Mouse (Mus musculus): Measurements from ENCODE around the gene Slfn5. TPM values are rescaled to one million over a fixed set of nuclear protein-coding genes. Genes with fewer than 3 reads are reported as not detected.
"Not testable (repeated sequence)": the region's sequence is repeated elsewhere in the genome, so short reads cannot be mapped to it uniquely, and the experiment has no call there.

The Slfn5 gene
- polyA plus RNA-seq, 1 experiment from 2014 or later, result 2.6 TPM

GRCm38 (mm10) chr11:82908608-82908989 lies 42.5 kb upstream of the Slfn5 start:
- peaks cover 12% of the 10 kb centered on the region for H3K36me3 ChIP-seq (ENCODE audit: control insufficient read depth, insufficient read depth, low read length)
- peak overlapping the region; percentile 18; the same call in 1 of the 2 replicates for H3K9ac ChIP-seq (ENCODE audit: low read length)
- no peak overlapping the region for H3K4me3 ChIP-seq (ENCODE audit: low read depth, low read length)
- H3K27ac ChIP-seq (replicated peaks), result no peak overlapping the region
- ATAC-seq (ENCODE audit: low FRiP score, low TSS enrichment), result no peak
- no peaks in the 10 kb centered on the region for H3K27me3 ChIP-seq (ENCODE audit: control insufficient read depth, insufficient read depth, low read length)
- no peak for DNase-seq (ENCODE audit: low spot score)
- TF ChIP-seq CTCF (IDR thresholded peaks at IDR 0.05; ENCODE audit: low read depth), result no peak
- no peak for TF ChIP-seq EP300 (optimal IDR thresholded peaks at IDR 0.05)
- H3K4me2 ChIP-seq (replicated peaks; ENCODE audit: low read depth), result peak overlapping the region; percentile 87
- H3K9me3 ChIP-seq (ENCODE audit: control insufficient read depth, low read length), result no peaks in the 10 kb centered on the region
- peaks cover 3% of the 10 kb centered on the region for H3K4me1 ChIP-seq (replicated peaks; ENCODE audit: control insufficient read depth, insufficient read depth)
- WGBS, result 59% methylated on average over 10 of the region's 10 CpGs

DNA sequence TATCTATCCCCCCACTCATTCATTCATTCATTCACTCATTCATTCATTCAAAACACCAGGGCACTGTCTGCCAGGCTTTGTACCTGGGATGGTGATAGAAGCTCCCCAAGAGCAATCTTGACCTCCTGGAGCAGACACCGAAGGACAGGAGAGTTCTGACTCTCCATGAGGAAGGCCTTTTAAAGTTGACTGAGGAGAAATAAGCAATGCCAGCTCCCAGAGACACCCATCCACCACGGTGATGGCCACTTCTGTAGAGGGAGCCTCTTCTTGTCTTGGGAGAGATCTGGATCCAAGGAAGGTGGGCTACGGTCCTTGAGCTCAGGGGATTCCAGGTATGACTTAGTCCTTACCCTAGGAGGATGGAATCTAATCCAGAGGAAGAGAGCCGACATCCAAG lies 40.9 kb upstream of the Slfn5 start, which contains the start of gene Unc45b:
Gene Unc45b (plus strand): TSS at position 301 of the 400 bp plus-strand sequence.
- Histone ChIP-seq H3K4me2 (replicated peaks; ENCODE audit: low read depth) (no peak within 1 kb of the TSS), H3K4me3 (ENCODE audit: low read depth, low read length) (no peak within 1 kb of the TSS), H3K27ac (replicated peaks) (no peak within 1 kb of the TSS), H3K36me3 (ENCODE audit: control insufficient read depth, insufficient read depth, low read length) (no peaks in the 10 kb centered on the region; the same call in 1 of the 2 replicates), H3K27me3 (ENCODE audit: control insufficient read depth, insufficient read depth, low read length) (no peaks in the 10 kb centered on the region), H3K4me1 (replicated peaks; ENCODE audit: control insufficient read depth, insufficient read depth) (peaks cover 3% of the 10 kb centered on the region), H3K9ac (ENCODE audit: low read length) (no peak within 1 kb of the TSS), H3K9me3 (ENCODE audit: control insufficient read depth, low read length) (no peaks in the 10 kb centered on the region)
- DNase-seq (ENCODE audit: low spot score), result no peak
- no peak for ATAC-seq (ENCODE audit: low FRiP score, low TSS enrichment)
- WGBS, result 74% methylated on average over 4 of the region's 4 CpGs
- no peak for TF ChIP-seq EP300 (optimal IDR thresholded peaks at IDR 0.05)
- TF ChIP-seq CTCF (IDR thresholded peaks at IDR 0.05; ENCODE audit: low read depth), result no peak

DNA sequence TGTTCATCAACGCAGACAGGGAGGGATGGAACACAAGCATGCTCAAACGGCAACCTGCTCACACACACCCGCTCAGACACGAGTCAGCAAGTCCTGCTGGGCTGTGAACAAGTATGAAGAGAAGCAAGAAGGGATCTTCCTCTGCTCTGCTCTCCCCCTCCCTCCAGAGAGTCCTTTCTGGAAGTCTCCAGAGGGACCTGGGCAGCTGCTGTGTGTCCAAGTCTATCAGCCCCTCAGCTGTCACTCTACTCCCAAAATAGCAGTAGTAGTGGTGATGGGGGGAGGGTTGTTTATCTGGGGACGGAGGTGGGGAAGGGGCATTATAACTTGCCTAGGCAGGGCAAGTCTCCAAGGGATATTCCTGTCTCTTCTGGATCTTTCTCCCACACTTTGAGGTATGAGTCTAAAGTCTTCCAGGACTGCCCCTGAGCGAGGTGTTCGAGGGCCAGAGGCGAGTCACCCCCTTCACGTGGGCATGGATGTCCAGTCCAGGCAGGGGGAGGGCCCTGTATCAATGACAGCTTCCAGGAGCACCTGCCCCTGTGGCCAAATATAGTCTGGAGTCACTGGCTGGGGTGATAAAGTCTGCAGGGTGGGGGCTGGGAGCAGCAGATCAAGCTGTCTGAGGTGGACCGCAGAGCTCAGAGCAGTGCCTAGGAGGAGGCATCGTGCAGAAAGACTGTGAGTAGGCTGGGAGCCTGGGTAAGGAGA lies 40.3 kb upstream of the Slfn5 start:
- WGBS, result 72% methylated on average over 11 of the region's 11 CpGs

DNA sequence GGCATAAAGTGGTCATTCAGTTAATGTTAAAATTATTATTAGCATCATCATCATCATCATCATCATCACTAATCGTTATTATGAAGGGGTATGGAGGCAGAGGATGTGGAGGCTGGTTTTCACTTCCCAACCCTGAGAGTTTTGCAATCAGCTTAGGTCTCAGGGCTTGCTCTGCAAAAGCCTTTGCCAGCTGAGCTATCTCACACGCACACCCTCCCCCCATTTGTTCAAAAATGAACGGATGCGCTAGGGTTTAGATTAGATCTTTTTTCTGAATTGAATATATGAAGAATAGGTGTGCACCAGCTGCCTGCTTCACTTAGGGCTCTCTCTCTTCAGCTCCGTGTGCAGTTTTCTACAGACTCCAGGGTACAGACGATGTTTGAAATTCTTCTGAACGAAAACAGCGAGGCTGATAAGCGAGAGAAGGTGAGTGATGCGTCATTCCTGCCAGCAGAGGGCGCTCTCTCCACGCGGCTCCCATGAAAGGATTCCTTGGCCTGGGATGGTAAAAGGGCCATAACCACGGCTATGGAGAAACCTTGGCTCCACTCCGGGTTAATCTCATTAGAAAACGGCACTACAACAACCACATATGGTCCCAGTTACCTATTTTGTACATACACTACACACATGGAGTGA lies 36.3 kb upstream of the Slfn5 start:
- Histone ChIP-seq H3K4me2 (replicated peaks; ENCODE audit: low read depth) (peak overlapping the region; percentile 42), H3K9me3 (ENCODE audit: control insufficient read depth, low read length) (no peaks in the 10 kb centered on the region), H3K27me3 (ENCODE audit: control insufficient read depth, insufficient read depth, low read length) (no peaks in the 10 kb centered on the region), H3K4me1 (replicated peaks; ENCODE audit: control insufficient read depth, insufficient read depth) (no peaks in the 10 kb centered on the region), H3K36me3 (ENCODE audit: control insufficient read depth, insufficient read depth, low read length) (no peaks in the 10 kb centered on the region), H3K9ac (ENCODE audit: low read length) (no peak overlapping the region), H3K27ac (replicated peaks) (no peak overlapping the region), H3K4me3 (ENCODE audit: low read depth, low read length) (no peak overlapping the region)
- no peak for ATAC-seq (ENCODE audit: low FRiP score, low TSS enrichment)
- peak; percentile 80 for DNase-seq (ENCODE audit: low spot score)
- 6% methylated on average over 16 of the region's 16 CpGs for WGBS
- peak; percentile 99 for TF ChIP-seq CTCF (IDR thresholded peaks at IDR 0.05; ENCODE audit: low read depth)
- no peak for TF ChIP-seq EP300 (optimal IDR thresholded peaks at IDR 0.05)

More for the DNA sequence above, 40.3 kb upstream of the Slfn5 start:
- DNase-seq (ENCODE audit: low spot score), result no peak
- Histone ChIP-seq H3K4me3 (ENCODE audit: low read depth, low read length) (no peak overlapping the region), H3K9me3 (ENCODE audit: control insufficient read depth, low read length) (no peaks in the 10 kb centered on the region), H3K27ac (replicated peaks) (no peak overlapping the region), H3K27me3 (ENCODE audit: control insufficient read depth, insufficient read depth, low read length) (no peaks in the 10 kb centered on the region), H3K36me3 (ENCODE audit: control insufficient read depth, insufficient read depth, low read length) (no peaks in the 10 kb centered on the region), H3K4me2 (replicated peaks; ENCODE audit: low read depth) (no peak overlapping the region), H3K4me1 (replicated peaks; ENCODE audit: control insufficient read depth, insufficient read depth) (peaks cover 3% of the 10 kb centered on the region), H3K9ac (ENCODE audit: low read length) (no peak overlapping the region)
- TF ChIP-seq CTCF (IDR thresholded peaks at IDR 0.05; ENCODE audit: low read depth), result no peak
- no peak for TF ChIP-seq EP300 (optimal IDR thresholded peaks at IDR 0.05)
- ATAC-seq (ENCODE audit: low FRiP score, low TSS enrichment), result no peak

GRCm38 (mm10) chr11:82920768-82921167 lies 30.4 kb upstream of the Slfn5 start:
- H3K36me3 ChIP-seq (ENCODE audit: control insufficient read depth, insufficient read depth, low read length), result no peaks in the 10 kb centered on the region
- WGBS, result 42% methylated on average over 10 of the region's 10 CpGs
- DNase-seq (ENCODE audit: low spot score), result no peak
- H3K9ac ChIP-seq (ENCODE audit: low read length), result no peak overlapping the region
- no peaks in the 10 kb centered on the region for H3K4me1 ChIP-seq (replicated peaks; ENCODE audit: control insufficient read depth, insufficient read depth)
- H3K4me2 ChIP-seq (replicated peaks; ENCODE audit: low read depth), result no peak overlapping the region
- no peak for ATAC-seq (ENCODE audit: low FRiP score, low TSS enrichment)
- no peak overlapping the region for H3K27ac ChIP-seq (replicated peaks)
- H3K9me3 ChIP-seq (ENCODE audit: control insufficient read depth, low read length), result no peaks in the 10 kb centered on the region
- TF ChIP-seq CTCF (IDR thresholded peaks at IDR 0.05; ENCODE audit: low read depth) (no peak), EP300 (optimal IDR thresholded peaks at IDR 0.05) (no peak)
- no peaks in the 10 kb centered on the region for H3K27me3 ChIP-seq (ENCODE audit: control insufficient read depth, insufficient read depth, low read length)
- no peak overlapping the region for H3K4me3 ChIP-seq (ENCODE audit: low read depth, low read length)

DNA sequence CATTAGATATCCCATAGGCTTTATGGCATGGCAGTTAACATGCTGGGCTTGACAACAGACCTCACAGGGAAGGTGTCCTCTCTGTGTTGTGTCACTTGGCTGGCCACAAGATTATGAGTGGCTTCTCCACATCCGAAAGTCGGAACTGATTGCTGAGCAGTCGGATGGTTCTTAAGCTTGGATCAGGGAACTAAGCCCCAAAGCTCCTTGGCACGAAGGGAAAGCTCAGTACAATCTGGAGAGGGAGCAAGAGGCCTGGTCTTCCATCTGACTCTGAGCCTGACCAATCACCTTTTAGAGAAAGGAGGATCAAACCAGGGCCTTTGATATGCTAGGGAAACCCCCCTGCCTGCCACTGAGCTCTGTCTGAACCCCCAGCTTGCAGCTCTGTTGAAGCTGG lies 29.5 kb upstream of the Slfn5 start:
- 66% methylated on average over 4 of the region's 4 CpGs for WGBS
- no peak overlapping the region for H3K27ac ChIP-seq (replicated peaks)
- no peaks in the 10 kb centered on the region for H3K4me1 ChIP-seq (replicated peaks; ENCODE audit: control insufficient read depth, insufficient read depth)
- DNase-seq (ENCODE audit: low spot score) (no peak), ATAC-seq (ENCODE audit: low FRiP score, low TSS enrichment) (no peak)
- no peaks in the 10 kb centered on the region for H3K9me3 ChIP-seq (ENCODE audit: control insufficient read depth, low read length)
- H3K4me3 ChIP-seq (ENCODE audit: low read depth, low read length), result no peak overlapping the region
- no peaks in the 10 kb centered on the region for H3K27me3 ChIP-seq (ENCODE audit: control insufficient read depth, insufficient read depth, low read length)
- H3K4me2 ChIP-seq (replicated peaks; ENCODE audit: low read depth), result no peak overlapping the region
- no peak overlapping the region for H3K9ac ChIP-seq (ENCODE audit: low read length)
- TF ChIP-seq EP300 (optimal IDR thresholded peaks at IDR 0.05), result no peak
- TF ChIP-seq CTCF (IDR thresholded peaks at IDR 0.05; ENCODE audit: low read depth), result no peak
- H3K36me3 ChIP-seq (ENCODE audit: control insufficient read depth, insufficient read depth, low read length), result no peaks in the 10 kb centered on the region

GRCm38 (mm10) chr11:82923910-82924309 lies 27.2 kb upstream of the Slfn5 start:
- not testable (repeated sequence) for DNase-seq (ENCODE audit: low spot score); H3K4me1 ChIP-seq (replicated peaks; ENCODE audit: control insufficient read depth, insufficient read depth); H3K4me3 ChIP-seq (ENCODE audit: low read depth, low read length); H3K27me3 ChIP-seq (ENCODE audit: control insufficient read depth, insufficient read depth, low read length); H3K27ac ChIP-seq (replicated peaks); H3K9me3 ChIP-seq (ENCODE audit: control insufficient read depth, low read length); H3K4me2 ChIP-seq (replicated peaks; ENCODE audit: low read depth); H3K9ac ChIP-seq (ENCODE audit: low read length); H3K36me3 ChIP-seq (ENCODE audit: control insufficient read depth, insufficient read depth, low read length); ATAC-seq (ENCODE audit: low FRiP score, low TSS enrichment)
- WGBS, result 60% methylated on average over 6 of the region's 6 CpGs

Measured in stomach, postnatal 0 days (tissue).